Mouse (Mus musculus) MN1 (cell line): ENCODE data around the gene Hoxb5.
A peak's percentile ranks its signal among the peaks of the same experiment; 100 is the strongest.

Experiments used
- DNase-seq: peaks from one replicate; pipeline ENCODE4 v3.0.0-alpha.2; 2016; ENCODE audit warnings: low spot score

Gene Hoxb5

DNA sequence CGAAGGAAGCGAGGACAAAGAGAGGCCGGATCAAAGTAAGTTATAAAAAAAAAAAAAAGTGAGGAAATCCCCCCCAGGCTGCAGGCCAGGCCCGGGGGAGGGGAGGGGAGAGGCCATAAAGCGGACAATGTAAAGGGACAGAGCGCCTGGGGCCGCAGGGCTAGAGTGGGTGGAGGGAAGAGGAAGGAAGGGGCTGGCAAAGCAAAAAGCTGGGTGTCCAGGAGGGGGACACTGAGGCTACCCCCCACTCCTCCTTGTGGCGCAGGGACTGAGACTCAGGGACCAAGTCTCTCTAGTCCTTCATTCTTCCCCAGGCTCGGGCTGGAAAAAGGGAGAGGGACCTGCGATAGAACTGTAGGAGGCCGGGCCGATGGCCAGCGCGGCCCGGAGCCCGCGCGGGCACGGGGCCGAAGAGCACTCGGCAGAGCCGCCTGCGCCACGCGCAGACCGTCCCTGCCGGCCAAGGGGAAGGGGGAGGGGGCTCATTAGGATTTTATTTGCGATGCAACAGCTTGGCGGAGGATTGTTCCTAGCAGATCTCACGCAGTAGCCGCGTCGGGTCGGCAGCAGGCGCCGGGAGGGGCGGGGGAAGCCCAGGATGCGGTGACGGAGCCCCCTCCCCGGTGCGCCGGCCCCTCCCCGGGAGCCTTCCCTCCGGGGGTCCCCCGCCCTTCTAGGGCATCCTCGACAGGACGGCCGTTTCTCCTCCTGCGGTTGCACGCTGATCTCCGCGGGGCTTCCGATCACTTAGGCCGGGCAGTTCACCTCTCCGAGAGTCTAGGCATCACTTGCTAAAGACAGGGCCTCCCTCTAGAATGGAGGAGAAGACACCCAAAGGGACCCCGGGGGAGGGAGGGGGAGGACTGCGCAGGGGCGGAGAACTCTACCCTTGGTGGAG is 30.9 kb upstream of the Hoxb5 start:
- DNase-seq: no peak

- no peak for DNase-seq
Measured at GRCm38 (mm10) chr11:96274428-96274827, 28.7 kb upstream of the Hoxb5 start.

GRCm38 (mm10) chr11:96275896-96276295 is 27.2 kb upstream of the Hoxb5 start:
- no peak for DNase-seq

DNA sequence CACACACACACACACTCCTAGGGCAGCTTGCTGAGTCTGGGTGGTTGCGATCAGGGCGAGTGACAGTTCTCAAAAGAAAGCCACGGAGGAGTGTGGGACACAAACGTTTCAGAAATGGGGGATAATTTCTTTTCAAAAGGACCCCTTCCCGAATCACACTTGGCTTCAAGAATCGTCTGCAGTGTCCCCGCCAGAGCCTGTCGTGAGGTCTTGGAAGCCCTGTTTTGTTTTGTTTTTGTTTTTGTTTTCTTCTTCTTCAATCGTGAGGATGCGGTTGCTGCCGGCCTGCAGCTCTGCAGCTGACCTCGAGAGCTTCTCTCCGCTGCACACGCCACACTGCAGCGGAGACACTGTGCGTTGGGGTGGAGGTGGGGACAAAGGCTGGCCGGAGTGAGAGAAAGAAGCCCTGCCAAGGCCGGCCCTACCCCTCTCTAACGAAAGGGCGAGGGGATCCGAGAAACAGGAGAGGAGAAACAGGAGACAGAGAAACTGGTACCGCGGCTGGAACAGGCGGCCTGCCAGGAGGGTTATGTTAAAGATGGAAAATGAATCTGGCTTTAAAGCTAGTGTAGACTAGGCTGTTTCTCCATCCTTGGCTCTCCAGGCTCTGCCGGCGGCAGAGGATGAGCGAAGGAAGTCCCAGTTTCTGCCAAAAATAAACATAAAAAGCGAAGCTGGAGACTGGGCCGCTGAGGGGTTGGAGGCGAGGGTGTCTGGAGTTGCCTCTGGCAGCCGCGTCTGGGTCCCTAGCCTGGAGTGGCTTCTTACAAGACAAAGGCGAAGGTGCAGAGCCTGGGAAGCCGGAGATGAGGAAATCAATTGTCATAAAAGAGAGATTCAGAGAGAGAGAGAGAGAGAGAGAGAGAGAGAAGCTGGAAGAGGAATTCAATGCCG is 25.7 kb upstream of the Hoxb5 start:
- DNase-seq: no peak

- DNase-seq: no peak
Measured at GRCm38 (mm10) chr11:96278324-96278723, 24.8 kb upstream of the Hoxb5 start.

GRCm38 (mm10) chr11:96278773-96279172 is 24.4 kb upstream of the Hoxb5 start:
- DNase-seq: peak; percentile 72

DNA sequence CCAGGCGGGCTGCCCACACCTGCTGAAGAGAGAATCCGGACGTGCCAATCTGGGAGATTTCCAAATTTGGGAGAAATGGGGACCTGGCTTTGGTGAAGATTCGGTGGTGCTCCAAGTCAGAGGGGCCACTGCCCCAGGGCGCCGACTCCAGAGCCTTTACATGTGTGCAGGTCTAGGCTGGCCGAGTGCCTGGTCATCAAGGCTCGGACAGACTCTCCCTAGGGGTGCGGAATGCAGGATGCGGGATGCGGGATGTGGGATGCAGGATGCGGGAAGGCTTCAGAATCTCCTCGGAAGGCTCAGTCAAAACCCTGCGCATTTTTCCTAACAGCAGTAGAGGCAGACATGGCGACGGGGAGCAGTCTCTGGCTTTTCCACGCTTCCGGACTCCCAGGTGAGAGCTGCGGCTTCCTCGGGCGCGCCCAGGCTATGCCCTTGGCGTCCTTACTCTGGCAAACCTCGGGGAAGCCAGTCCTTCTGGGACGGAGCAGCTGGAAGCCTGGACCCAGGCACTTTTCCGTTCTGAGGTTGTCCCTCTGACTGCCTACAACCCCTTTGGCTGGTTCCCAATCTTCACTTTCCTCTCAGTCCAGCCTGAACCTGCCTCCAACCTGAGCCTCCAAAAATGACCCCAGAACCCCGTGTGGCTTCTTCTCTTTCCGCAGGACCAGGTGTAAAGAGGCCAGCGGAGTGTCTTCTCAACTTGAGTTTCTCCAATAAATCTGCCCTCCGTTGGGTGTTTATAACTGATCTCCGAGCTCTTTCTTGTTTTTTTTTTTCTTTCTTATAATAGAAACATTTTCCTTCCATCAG is 23.5 kb upstream of the Hoxb5 start:
- no peak for DNase-seq

- no peak for DNase-seq
Measured at GRCm38 (mm10) chr11:96280399-96281378, 22.4 kb upstream of the Hoxb5 start.

DNA sequence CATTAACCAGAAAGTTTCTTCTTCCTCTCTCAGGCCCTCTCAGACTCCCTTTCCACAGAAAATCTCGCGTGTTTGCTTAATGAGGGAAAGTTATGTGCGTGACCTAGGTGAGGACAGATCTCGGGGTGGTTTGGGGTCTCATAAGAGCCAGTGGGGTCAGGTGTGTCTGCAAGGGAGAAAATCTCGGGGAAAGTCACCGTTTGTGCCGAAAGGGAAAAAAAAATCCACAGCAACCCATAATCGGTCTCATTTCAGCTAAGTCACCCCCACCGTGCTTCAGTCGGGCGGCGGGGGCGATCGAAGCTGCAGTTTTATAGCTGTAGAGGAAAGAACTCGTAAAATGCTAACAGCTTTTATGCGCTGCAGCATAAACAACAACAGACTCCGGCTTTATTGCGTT is 21.7 kb upstream of the Hoxb5 start:
- DNase-seq: no peak

DNA sequence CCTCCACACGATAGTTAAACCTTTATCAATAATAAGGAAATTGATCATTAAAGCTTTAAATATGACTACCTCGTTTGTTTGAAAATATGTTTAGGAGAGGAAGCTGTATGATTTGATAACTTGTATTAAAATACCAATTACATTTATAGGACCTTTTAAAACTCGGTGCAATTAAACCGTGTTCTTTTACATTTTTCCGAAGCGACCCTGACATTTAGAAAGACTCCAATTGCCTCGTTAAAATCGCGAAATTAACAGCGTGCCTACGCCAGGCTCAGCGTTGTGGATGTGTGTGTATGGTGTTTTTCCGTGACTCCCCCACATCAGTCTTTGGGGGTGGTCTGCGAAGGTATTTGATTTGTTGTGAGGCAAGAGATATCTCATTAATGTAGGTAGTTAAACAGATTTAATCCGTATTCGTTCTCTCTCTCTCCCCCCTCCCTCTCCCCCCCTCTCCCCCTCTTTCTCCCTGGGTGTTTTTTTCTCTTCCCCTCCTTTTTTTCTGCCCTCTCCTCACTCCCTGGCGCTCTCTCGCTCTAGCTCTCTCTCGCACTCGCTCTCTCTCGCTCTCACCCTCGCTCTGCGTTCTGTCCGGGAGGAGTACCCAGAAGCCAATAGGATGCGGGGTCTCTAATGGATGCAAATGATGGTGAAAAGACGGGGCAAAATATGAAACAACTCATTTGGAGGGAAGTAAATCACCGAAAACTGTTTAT is 21.1 kb upstream of the Hoxb5 start, which contains the start of gene Hoxb8:
Hoxb8 (plus strand) TSS at position 51 of the 716 bp plus-strand sequence.
- DNase-seq: no peak

DNA sequence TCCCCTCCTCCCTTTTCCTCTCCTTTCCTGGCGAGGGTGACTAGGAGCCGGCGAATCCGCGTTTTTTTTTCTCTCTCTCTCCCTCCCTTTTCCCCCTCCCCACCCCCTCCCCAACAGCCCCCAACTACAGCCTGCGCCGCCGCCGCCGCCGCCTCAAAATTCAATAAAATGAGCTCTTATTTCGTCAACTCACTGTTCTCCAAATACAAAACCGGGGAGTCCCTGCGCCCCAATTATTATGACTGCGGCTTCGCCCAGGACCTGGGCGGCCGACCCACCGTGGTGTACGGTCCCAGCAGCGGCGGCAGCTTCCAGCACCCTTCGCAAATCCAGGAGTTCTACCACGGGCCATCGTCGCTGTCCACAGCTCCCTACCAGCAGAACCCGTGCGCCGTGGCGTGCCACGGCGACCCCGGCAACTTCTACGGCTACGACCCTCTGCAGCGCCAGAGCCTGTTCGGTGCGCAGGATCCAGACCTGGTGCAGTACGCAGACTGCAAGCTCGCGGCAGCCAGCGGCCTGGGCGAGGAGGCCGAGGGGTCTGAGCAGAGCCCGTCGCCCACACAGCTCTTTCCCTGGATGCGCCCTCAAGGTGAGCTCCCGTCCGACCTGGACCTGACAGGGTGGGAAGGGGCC is 20.2 kb upstream of the Hoxb5 start:
- DNase-seq: no peak

GRCm38 (mm10) chr11:96284041-96284749 is 18.9 kb upstream of the Hoxb5 start:
- no peak for DNase-seq

GRCm38 (mm10) chr11:96284774-96285734 is 18.1 kb upstream of the Hoxb5 start:
- no peak for DNase-seq

DNA sequence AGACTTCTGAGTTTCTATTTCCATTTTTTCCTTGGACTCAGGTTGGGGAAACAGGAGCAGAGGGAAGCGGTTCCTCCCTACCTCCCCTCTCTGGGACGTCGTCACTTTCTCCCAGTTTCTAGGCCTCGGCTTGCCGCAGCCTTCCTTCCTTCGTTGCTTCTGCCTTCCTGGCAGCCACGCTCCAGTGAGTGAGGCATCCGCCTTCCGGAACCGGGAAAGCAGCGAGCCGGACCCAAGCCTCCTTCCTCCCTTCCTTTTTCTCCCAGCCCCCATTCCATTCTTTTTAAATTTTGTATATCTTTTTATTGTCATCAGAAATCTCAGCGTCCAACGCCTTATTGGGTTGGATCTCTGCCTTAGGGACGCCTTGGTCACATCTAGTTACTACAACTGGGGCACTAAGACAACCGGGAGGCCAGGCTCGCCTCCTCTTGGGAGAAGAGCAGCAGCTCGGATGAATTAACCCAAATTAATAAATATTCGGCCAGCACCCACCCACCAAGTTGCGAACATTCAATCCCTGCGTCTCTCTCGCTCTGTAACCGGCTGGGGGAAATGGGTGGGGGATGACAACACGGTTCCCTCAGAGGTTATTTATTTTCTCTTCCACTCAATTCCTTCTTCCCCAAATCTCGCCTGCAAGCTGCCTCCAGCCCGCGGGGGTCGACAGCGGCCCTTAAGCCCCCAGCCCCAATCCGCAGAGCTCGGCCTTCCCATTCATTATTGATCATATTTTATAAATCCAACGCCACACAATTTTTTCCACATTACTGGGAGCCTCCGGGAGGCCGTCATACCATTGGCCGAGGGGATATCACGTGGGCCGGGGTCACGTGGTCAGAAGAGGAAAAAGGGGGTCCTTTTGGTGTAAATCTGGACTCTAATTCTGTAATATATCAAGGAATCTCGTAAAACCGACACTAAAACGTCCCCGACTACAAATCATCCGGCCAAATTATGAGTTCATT is 17.1 kb upstream of the Hoxb5 start, which contains the start of gene Hoxb7:
Hoxb7 (plus strand) TSS at position 853 of the 968 bp plus-strand sequence.
- DNase-seq: no peak

GRCm38 (mm10) chr11:96286739-96287385 is 16.3 kb upstream of the Hoxb5 start:
- no peak for DNase-seq

DNA sequence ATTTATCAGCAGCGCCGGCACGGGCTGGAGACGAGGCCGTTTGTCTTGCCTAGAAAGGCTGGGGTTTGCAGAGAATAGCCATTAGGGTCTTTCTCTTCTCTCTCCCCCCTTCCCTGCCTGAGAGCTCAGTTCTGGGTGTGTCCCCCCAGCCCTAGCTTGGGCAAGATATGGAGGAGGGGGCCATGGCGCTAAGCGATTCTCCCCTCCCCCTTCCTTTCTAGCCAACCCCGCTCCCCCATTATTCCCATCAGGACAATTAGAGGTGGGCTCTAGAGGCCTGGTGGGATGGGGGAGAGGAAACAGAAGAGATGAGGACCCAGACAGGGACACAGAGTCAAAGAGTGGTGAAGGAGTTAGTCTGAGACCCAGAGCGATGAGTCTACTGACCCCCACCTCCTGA is 15.7 kb upstream of the Hoxb5 start:
- no peak for DNase-seq
